8 mouse cellular contexts compared by ENCODE assay signal in genomic region chr2:118111116-118111487, GRCm38 (mm10). TPM values are rescaled to one million over a fixed set of nuclear protein-coding genes. Genes with fewer than 3 reads are reported as not detected.
DNase-seq lines count a peak whose midpoint lies in the region; ATAC-seq and TF ChIP-seq lines count a peak whose summit lies in the region.

No protein-coding gene starts in this region.

- peak overlapping the region; percentile 96 for H3K4me2 ChIP-seq in forebrain, postnatal 0 days (ENCODE audit: low read depth)
- peak overlapping the region; percentile 92 for H3K4me2 ChIP-seq in lung, embryonic 15.5 days

- H3K9me3 ChIP-seq in E14TG2a.4 (ENCODE audit: low read length), result no peaks in the 10 kb centered on the region
- H3K9me3 ChIP-seq in forebrain, postnatal 0 days (ENCODE audit: low read length), result no peaks in the 10 kb centered on the region
- H3K9me3 ChIP-seq in lung, embryonic 15.5 days, result no peaks in the 10 kb centered on the region

- peak overlapping the region; percentile 75 for H3K4me3 ChIP-seq in E14TG2a.4 (replicated peaks; ENCODE audit: low read length)
- H3K4me3 ChIP-seq in cerebellum, adult 2 months (replicated peaks; ENCODE audit: insufficient read depth, low read depth, low read length), result peak overlapping the region; percentile 35
- peak overlapping the region; percentile 48 for H3K4me3 ChIP-seq in forebrain, postnatal 0 days (ENCODE audit: low read depth, low read length)
- peak overlapping the region; percentile 72 for H3K4me3 ChIP-seq in lung, embryonic 15.5 days
- H3K4me3 ChIP-seq in olfactory bulb, adult 2 months (ENCODE audit: insufficient read depth, low read depth, low read length), result peak overlapping the region; percentile 44

- 1% methylated on average over 16 of the region's 16 CpGs for WGBS in cerebellum, adult 2 months
- WGBS in forebrain, postnatal 0 days, result under 1% methylated on average over 16 of the region's 16 CpGs
- WGBS in lung, embryonic 15.5 days, result under 1% methylated on average over 16 of the region's 16 CpGs
- WGBS in olfactory bulb, adult 2 months, result under 1% methylated on average over 16 of the region's 16 CpGs

- TF ChIP-seq CTCF in E14TG2a.4 (conservative IDR thresholded peaks at IDR 0.05; ENCODE audit: low read length), result peak; percentile 85
- TF ChIP-seq CTCF in cerebellum, adult 2 months (IDR thresholded peaks at IDR 0.05; ENCODE audit: borderline replicate concordance, insufficient read depth, low read depth, low read length), result peak; percentile 48; the same call in 1 of the 2 replicates
- peak; percentile 86 for TF ChIP-seq CTCF in forebrain, postnatal 0 days (IDR thresholded peaks at IDR 0.05; ENCODE audit: low read depth)
- TF ChIP-seq CTCF in olfactory bulb, adult 2 months (IDR thresholded peaks at IDR 0.05; ENCODE audit: insufficient read depth, low read depth, low read length), result 0 out of 2 replicates have a peak, but pooled peaks have one; percentile 43

- H3K27ac ChIP-seq in cerebellum, adult 2 months (ENCODE audit: insufficient read depth, low read length), result no peak overlapping the region
- no peak overlapping the region for H3K27ac ChIP-seq in forebrain, postnatal 0 days (ENCODE audit: low read depth, low read length)
- peak overlapping the region; percentile 95 for H3K27ac ChIP-seq in lung, embryonic 15.5 days
- no peak overlapping the region for H3K27ac ChIP-seq in olfactory bulb, adult 2 months (ENCODE audit: insufficient read depth, low read depth, low read length)

- TF ChIP-seq POLR2A in cerebellum, adult 2 months (IDR thresholded peaks at IDR 0.05; ENCODE audit: borderline replicate concordance, insufficient read depth, low read length), result no peak
- no peak for TF ChIP-seq POLR2A in olfactory bulb, adult 2 months (IDR thresholded peaks at IDR 0.05; ENCODE audit: insufficient read depth, low read depth, low read length)

- H3K36me3 ChIP-seq in E14TG2a.4 (ENCODE audit: insufficient read depth, low read length), result no peaks in the 10 kb centered on the region
- no peaks in the 10 kb centered on the region for H3K36me3 ChIP-seq in forebrain, postnatal 0 days (ENCODE audit: insufficient read depth)
- H3K36me3 ChIP-seq in lung, embryonic 15.5 days, result peaks cover 19% of the 10 kb centered on the region

- ATAC-seq in forebrain, postnatal 0 days, result peak; percentile 68
- peak; percentile 81 for ATAC-seq in lung, embryonic 15.5 days (ENCODE audit: borderline replicate concordance, extremely low read depth, low FRiP score, low TSS enrichment)

- peak overlapping the region; percentile 48 for H3K9ac ChIP-seq in forebrain, postnatal 0 days
- H3K9ac ChIP-seq in lung, embryonic 15.5 days, result peak overlapping the region; percentile 58

- peak; percentile 50 to 65 for DNase-seq in cerebellum, adult 2 months
- DNase-seq in forebrain, postnatal 0 days, result peak; percentile 90
- DNase-seq in heart, postnatal 4 days, result peak; percentile 92
- peak; percentile 86 for DNase-seq in layer of hippocampus, adult 9-10 months (ENCODE audit: low spot score)
- DNase-seq in thymus, adult 18-20 months, result peak; percentile 38 to 52

- peaks cover 53% of the 10 kb centered on the region for H3K27me3 ChIP-seq in E14TG2a.4 (ENCODE audit: insufficient read depth, low read length)
- H3K27me3 ChIP-seq in cerebellum, adult 2 months (ENCODE audit: control insufficient read depth, insufficient read depth, low read length), result no peaks in the 10 kb centered on the region; the same call in 1 of the 2 replicates
- H3K27me3 ChIP-seq in forebrain, postnatal 0 days (ENCODE audit: insufficient read depth, low read length), result no peaks in the 10 kb centered on the region; the same call in 1 of the 2 replicates
- H3K27me3 ChIP-seq in lung, embryonic 15.5 days, result no peaks in the 10 kb centered on the region

- H3K4me1 ChIP-seq in E14TG2a.4 (replicated peaks; ENCODE audit: low read depth, low read length), result peaks cover 21% of the 10 kb centered on the region
- H3K4me1 ChIP-seq in cerebellum, adult 2 months (ENCODE audit: control insufficient read depth, insufficient read depth, low read length), result peaks cover 2% of the 10 kb centered on the region; the same call in 1 of the 2 replicates
- peaks cover 3% of the 10 kb centered on the region; the same call in 1 of the 2 replicates for H3K4me1 ChIP-seq in forebrain, postnatal 0 days (ENCODE audit: insufficient read depth)
- H3K4me1 ChIP-seq in lung, embryonic 15.5 days, result peaks cover 38% of the 10 kb centered on the region
- H3K4me1 ChIP-seq in olfactory bulb, adult 2 months (ENCODE audit: control insufficient read depth, insufficient read depth, low read length), result peaks cover 13% of the 10 kb centered on the region

RNA-seq across cellular contexts. Expression of gene Thbs1, which starts 0.6 kb away (rescaled TPM):
- 0.98 and 1.1 TPM in 2 replicates for polyA plus RNA-seq in cerebellum, adult 2 months (2012; rRNA removed)
- 13.2 and 16.0 TPM in 2 replicates for total RNA-seq in forebrain, postnatal 0 days (2014; rRNA removed)
- polyA plus RNA-seq in forebrain, postnatal 0 days (2015; fragmentation: Nextera tagmentation; extraction: Ambion mirVana), result 2.9 and 4.4 TPM in 2 replicates
- total RNA-seq in heart, postnatal 4 days (2021), result 10 to 100 TPM; 63.1 to 71.3 TPM
- 184 and 185 TPM in 2 replicates for polyA plus RNA-seq in lung, embryonic 15.5 days (2015; fragmentation: Nextera tagmentation; extraction: Ambion mirVana)
- polyA plus RNA-seq in olfactory bulb, adult 2 months (2012; ENCODE audit: insufficient read depth, insufficient read length, low replicate concordance, missing spikeins), result not detected in 2 replicates

Comparison
In these comparisons a context has a peak if more than half of its experiments do, and no peak if none do; other contexts are left out.
1. RNA of gene Thbs1, which starts 0.6 kb away (polyA plus RNA-seq): 184 to 185 TPM in lung, embryonic 15.5 days; 2.9 to 4.4 TPM in forebrain, postnatal 0 days, 0.98 to 1.1 TPM in cerebellum, adult 2 months and not detected in olfactory bulb, adult 2 months; every median in the first group is over 10 times any median in the second.
2. Peak in every context shown above with its lines, with median percentiles within 50 percentile points of each other: H3K4me3 ChIP-seq, CTCF ChIP-seq and DNase-seq.